Mouse (Mus musculus) telencephalon, adult 2 months (tissue): ENCODE measurements around the gene Lcp1.
A peak's percentile ranks its signal among the peaks of the same experiment; 100 is the strongest.

Experiments
- DNase-seq: peaks from one replicate; pipeline ENCODE4 v3.0.0-alpha.2; 2011; ENCODE audit warnings: low read depth, low spot score

Lcp1 gene

GRCm38 (mm10) chr14:75205363-75206051, 74.6 kb downstream of the Lcp1 start:
- no peak for DNase-seq

- DNase-seq = no peak
Observed at GRCm38 (mm10) chr14:75206307-75206706, 75.4 kb downstream of the Lcp1 start.

- no peak for DNase-seq
Observed at GRCm38 (mm10) chr14:75208572-75209151, 77.8 kb downstream of the Lcp1 start.

GRCm38 (mm10) chr14:75213752-75214151, 82.9 kb downstream of the Lcp1 start:
- no peak for DNase-seq

GRCm38 (mm10) chr14:75218843-75219242, 87.9 kb downstream of the Lcp1 start:
- DNase-seq = no peak

GRCm38 (mm10) chr14:75219250-75219913, 88.5 kb downstream of the Lcp1 start:
- DNase-seq = no peak

DNA sequence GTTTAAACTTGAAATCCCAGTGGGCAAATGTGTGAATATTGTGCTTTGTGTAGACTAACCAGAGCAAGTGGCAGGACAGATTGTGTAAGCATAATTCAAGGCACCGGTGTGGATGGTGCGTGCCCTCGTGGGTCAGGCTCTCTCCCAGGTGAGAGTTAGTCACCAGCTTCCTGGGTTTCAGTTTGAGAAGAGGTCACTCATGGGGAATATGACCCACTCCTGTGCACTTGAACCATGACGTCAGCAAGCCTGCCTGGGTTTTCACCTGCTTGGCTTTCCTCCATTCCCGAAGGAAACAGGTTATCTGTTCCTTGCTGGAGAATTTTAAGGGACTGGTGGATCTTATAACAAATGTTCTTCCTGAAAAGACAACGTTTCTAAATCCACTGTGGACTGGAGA, 91.5 kb downstream of the Lcp1 start:
- DNase-seq = no peak

- DNase-seq = no peak
Observed at GRCm38 (mm10) chr14:75227453-75228084, 96.7 kb downstream of the Lcp1 start.

- DNase-seq = no peak
Observed at GRCm38 (mm10) chr14:75229834-75230233, 98.9 kb downstream of the Lcp1 start.

- DNase-seq = no peak
Observed at GRCm38 (mm10) chr14:75233070-75233469, 102.2 kb downstream of the Lcp1 start.

GRCm38 (mm10) chr14:75235552-75235951, 104.7 kb downstream of the Lcp1 start:
- DNase-seq = no peak

DNA sequence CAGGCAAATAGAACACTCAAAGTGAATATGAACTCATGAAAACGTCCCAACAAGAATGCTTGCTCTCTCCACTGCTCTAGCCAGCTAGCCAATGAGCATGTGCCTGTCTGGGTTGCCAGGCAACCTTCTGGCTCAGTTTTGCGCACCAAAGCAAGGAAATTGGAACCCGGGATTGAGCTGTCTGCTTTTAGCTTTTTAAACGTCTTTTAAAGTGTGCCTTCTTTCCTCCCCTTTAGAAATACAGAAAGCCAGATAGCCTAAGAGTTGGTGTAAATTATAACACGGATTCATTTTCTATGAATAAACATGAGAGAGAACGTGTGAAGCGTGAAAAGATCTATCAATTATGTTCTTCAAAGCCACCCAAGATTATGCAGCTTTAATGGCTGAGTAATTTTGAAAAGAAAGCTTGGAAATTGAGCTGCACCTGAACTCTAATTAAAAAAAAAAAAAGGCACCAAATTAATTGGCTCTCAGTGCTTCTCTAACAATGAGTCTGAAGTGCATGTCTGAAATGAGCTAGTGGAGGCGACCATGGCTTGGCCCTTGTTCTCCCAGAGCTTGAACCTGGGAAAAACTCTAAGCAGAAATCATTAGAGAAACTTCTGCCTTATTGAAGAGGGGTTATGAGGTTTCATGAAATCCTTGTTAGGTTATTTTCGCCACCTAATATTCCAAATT, 105.2 kb downstream of the Lcp1 start:
- DNase-seq = peak; percentile 36

- DNase-seq = no peak
Observed at GRCm38 (mm10) chr14:75236636-75237003, 105.7 kb downstream of the Lcp1 start.

- no peak for DNase-seq
Observed at GRCm38 (mm10) chr14:75237096-75237495, 106.2 kb downstream of the Lcp1 start.

DNA sequence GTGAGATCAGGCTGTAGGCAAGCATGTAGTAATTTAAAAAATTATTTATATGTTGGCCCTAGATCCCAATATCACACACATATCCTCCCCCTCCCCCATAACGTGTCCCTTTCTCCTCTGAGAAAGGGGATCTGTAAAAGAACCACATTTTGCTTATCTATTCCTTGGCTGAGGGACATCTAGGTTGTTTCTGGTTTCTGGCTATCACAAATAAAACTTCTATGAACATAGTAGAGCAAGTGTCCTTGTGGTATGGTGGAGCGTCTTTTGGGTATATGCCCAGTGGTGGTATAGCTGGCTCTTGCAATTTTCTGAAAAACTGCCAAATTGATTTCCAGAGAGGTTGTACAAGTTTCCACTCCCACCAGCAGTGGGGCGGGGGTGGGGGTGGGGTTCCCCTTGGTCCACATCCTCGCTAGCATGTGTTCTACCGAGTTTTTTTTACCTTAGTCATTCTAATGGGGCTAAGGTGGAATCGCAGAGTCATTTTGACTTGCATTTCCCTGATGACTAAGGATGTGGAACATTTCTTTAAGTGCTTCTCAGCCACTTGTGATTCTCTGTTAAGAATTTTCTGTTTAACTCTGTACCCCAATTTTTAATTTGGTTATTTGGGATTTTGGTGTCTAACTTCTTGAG, 107.3 kb downstream of the Lcp1 start:
- DNase-seq = no peak

- DNase-seq = no peak
Observed at GRCm38 (mm10) chr14:75242087-75242486, 111.2 kb downstream of the Lcp1 start, which contains the start of gene Cpb2. Cpb2 (plus strand) TSS chr14:75242287.

DNA sequence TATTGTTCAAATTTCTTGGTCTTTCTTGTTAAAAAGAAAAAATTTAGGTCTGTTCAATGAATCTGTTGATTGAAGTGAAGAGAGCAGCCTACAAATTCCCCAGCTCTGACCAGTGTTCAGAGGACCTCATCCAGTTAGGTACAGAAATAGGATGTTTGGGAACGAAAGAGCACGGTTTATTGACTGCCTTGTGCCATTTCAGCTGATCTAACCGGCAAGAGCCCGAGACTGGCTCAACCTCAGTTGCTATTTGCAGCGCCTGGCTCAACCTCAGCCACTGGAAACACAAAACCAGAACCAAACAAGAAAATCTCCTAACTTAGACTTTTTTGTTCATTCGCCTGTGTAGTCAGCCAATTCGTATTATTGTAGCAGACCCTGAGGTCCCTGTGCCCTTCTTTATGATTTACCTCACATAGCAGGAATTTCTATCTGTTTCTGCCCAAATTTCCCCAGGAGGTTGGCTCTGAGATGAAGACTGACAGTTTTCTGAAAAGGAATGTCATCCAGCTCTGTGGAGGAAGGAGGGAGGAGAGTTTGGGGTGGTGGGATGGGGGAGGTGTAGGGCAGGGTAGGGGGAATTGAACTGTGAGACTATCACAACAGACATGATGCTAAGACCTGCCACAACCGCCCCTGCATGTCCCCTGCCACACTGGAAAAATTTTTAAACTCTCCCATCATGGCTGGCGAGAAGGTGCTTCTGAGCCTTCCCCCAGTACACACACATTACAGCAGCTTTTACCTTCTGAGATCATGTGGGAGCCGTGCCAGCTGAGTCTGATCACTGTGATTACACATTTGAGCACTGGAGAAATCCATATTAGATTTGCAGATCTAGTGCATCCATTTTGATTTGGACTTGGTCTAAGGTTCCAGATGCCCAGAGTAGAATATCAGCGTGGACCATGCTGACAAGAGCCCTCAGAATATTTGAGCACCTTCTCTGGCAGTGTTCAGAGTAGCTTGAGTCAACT, 115.4 kb downstream of the Lcp1 start:
- DNase-seq = no peak

- no peak for DNase-seq
Observed at GRCm38 (mm10) chr14:75250432-75250831, 119.5 kb downstream of the Lcp1 start.

DNA sequence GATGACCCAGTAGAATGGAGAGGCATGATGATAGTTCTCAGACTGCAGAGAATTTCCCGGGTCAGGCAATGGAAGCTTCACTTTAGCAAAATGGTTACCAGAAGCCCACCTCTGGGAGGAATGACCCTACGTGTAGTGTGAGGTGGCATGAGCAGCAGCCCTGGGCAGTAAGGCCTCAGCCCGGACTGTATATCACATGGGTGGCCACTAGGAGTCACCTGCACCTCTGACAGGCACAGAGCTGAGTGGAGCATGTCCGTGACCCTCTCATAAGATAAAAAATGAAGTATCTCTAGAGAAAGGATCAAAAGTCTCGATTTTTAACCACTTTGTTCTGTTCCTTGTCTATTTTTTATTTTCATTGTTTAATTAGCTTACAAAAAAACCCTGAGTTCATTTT, 125.6 kb downstream of the Lcp1 start:
- DNase-seq = no peak

DNA sequence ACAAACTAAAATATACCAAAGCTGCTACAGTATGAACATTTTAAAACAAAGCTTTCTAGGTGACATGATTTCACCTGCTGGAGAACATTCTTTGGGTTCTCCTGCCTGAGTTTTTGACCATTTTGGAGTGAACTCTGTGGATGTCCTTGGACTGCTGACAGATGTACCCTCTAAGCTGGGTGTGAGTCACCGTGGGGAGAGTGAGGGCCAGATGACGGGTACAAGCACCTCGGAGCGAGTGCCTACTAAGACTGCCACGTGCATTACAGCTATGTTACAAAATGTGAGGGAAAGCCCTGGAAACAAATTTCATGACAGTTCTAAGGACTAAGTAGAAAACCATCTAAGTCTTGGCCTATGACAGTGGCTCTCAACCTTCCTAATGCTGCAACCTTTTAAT, 138.6 kb downstream of the Lcp1 start:
- no peak for DNase-seq
